Mouse (Mus musculus) activated CD4-positive, CD25-positive, alpha-beta regulatory T cell, adult 4 months (primary cell): ENCODE results near the gene Arhgef7. TPM values are rescaled to one million over a fixed set of nuclear protein-coding genes. Genes with fewer than 3 reads are reported as not detected.

Experiments
- ATAC-seq: one replicate; pipeline ENCODE4 v1.8.0; 2017
- polyA plus RNA-seq, 2 experiments: library from polyadenylated mRNA; unstranded; fragments of 100-300 nt; shearing (Covaris generic); gene quantifications; one replicate each; pipeline ENCODE4 v1.2.1; 2017

Gene Arhgef7
- polyA plus RNA-seq, 2 experiments from 2014 or later, result 23.7 to 26.7 TPM

- no peak for ATAC-seq
Observed at GRCm38 (mm10) chr8:11770001-11770400, 42.5 kb downstream of the Arhgef7 start.

DNA sequence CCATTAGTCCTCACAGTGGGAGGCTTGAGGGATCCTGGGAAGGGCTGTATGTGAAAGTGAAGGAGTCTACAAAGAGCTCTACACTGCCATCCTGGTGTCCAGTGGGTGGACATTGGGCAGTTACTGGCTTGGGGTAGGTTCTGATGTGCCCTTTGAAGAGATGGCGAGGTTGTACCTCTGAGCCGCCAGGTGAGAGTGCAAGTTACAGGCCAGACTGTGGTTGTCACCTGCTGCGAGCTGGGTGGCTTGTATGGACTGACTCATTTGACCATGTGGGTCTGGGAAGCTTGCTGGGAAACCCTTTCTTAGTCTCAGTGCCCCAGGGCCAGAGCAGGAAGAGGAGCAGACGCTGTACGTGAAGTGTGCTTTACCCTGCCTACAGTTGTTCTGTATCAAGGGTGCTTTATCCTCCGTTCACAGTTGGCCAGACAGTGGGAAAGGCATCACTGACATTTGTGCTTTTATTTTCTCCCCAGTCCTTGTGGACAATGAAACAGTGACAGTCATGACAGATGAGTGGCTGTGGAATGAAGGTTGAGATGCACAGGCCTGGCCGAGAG lies 43.1 kb downstream of the Arhgef7 start:
- ATAC-seq, result no peak

DNA sequence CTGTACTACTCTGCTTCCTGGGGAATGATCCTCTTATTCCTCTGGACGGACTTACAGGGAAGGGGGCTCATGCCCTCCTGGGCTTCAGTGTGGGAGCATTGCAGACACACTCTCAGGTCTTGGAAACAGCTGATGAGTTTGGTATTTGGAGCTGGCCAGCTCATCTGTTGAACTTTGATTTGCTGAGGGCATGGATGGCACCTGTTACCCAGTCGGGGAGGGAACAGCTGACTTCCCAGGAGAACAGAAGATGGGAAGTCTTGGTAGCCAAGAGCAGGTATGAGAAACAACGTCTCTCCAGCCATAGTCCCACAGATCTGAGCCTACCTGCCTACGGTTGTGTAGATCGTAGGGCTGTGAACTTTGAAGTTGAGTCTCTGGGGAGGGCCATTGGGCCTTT lies 44.1 kb downstream of the Arhgef7 start:
- no peak for ATAC-seq

GRCm38 (mm10) chr8:11774195-11775076 lies 46.9 kb downstream of the Arhgef7 start:
- ATAC-seq, result no peak

- ATAC-seq, result no peak
Observed at GRCm38 (mm10) chr8:11775889-11776288, 48.4 kb downstream of the Arhgef7 start.

DNA sequence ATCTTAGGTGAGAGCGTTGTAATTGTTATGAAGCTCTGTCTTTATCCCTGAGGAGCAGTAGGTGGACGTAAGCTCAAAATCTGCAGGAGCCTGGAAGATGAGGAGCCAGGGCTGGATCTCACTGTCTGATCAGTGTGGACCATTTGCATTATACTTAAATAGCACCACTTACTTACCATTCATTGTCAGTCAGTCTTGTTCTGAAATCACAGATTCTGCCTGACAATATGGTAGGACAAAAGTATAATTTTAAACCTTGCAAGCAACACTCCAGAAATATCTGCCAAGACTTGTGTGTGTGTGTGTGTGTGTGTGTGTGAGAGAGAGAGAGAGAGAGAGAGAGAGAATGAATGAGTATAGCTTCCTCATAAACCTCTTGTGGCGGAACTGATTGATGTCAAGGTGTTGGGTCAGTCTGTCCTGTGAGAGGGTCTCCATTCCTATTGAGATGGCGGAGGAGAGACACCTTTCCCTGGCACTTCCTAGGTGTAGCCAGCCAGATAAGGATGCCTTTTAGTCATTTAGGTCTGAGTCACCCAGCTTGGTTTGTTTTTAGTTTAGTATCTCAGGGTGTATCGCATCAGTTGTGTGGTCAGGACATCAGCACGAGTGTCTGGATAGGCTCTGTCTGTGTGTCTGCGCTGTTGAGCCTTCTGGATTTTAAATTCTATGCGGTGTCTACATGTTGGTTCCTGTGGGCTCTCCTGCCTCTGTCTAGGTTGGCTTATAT lies 49.1 kb downstream of the Arhgef7 start:
- no peak for ATAC-seq

- ATAC-seq, result no peak
Observed at GRCm38 (mm10) chr8:11777201-11777600, 49.7 kb downstream of the Arhgef7 start.

DNA sequence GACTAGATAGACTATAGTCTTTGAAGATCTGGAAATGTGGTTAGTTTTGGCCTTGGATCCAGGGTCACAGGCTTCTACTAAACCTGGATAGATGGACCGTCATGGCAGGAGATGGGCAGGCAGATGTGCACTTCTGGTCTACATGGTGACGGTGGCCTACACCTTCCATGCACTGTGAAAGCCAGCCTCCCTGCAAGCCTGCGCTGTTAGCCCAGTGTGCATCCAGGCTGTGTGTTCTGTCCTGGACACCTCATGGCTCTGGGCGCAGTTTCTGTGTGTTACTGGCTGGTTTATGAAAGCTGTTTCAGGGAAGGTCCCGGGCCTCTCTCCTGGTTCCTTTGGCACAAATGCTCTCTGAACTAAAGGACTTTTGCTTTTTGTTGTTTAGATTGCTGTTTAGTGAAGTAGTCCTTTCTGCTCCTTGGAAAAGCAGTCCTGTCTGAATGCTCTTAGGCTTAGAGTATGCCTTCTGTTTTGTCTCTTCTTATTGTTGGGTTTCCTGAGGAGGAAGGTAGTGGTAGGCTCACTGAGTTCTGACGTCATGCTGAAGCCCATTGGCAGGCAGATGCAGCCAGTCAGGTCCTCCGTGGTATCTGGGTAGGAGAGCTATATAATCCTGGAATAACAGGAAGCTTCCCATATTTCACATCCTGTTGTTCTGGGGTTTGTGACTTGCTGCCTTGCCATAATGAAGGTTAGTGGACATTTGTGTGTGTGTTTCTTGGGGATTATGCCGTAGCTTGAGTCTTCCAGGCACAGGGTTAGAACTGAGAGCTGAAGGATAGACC lies 51.3 kb downstream of the Arhgef7 start:
- ATAC-seq, result no peak

DNA sequence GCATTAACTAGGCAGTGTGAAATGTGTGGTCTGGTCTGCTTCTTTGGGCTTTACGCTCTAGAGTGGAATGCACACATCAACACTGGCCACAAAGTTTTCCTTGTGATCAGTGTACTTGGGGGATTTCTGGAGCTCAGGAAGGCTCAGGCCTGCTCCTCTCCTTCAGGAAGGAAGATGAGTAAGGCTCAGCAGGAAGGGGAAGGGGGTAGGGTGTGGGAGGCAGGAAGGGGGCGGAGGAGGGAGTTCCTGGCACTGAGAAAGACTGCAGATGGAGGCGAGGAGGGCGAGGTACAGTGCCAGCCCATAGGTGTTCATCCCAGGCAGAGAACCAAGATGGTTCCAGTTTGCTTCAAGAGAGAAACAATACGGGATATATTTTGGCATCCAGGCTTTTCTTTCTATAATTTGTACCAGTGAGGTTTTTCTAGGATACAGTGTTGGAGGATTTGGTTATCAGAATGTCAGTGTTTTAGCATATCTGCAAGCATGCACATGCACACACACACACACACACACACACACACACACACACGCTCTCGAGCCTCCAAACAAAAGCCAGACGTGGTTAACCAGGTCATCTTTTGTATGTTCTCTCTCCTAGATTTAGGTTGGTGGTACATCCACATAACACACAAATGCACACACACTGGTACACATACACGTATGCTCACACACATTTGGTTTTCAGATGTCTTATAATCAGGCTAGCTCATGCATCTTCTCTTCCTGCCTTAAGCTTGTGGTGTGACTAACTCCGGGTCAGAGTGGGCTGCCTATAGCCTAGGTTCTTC lies 52.5 kb downstream of the Arhgef7 start:
- ATAC-seq, result no peak

GRCm38 (mm10) chr8:11780641-11781040 lies 53.1 kb downstream of the Arhgef7 start:
- ATAC-seq, result no peak

DNA sequence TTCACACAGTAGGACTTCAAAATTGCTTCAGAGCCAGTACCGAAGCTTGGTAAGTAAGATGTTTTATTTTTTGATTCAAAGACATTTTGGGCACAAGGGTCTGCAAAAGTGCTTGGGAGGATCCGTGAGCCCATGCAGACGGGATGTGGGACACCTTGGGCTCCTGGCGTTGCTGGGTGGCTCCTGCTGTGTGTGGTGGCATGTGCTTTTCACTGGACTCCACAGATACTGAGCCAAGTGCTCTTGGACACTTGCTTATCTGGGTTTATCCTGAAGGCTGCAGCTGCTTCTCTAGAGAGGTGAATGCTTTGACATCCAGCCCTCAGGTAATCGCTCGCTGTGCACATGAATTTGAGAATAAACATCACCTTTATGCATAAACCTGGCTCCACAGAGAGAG lies 55.1 kb downstream of the Arhgef7 start:
- no peak for ATAC-seq

DNA sequence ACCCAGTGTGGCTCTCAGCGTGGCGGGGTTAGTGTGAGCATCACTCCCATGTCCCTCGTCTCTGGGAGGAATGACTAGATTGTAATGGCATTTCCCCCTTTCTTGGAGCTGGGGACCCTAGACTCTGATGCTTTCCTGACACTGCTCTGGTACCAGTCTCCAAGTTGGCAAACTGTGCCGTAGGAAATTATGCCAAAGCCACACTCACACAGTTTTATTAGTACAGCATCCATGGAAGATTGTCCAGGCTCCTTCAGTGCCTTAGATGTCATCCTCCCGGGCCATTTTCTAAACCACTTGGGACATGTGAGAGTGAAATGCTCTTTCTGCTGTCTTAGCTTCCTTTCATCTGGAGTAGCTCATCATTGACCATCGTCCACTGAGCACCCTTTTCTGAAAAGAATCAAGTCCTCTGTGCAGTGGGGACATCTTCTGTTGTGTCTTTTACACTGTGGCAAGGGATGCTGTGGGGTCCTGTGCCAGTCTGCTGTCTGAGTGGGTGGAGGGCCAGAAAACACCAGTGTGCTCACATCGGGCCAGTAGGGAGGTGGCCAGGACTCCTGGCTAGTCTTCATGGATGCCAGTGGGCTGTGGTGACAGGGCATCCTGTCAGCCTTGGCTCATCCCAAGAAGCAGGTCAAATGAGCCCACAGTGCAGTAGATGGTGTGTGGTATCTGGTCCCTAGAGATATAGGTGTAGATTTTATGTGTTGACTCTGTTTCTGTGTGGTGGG lies 56.5 kb downstream of the Arhgef7 start:
- no peak for ATAC-seq

GRCm38 (mm10) chr8:11785121-11785520 lies 57.6 kb downstream of the Arhgef7 start:
- ATAC-seq, result no peak

- no peak for ATAC-seq
Observed at GRCm38 (mm10) chr8:11785539-11786046, 58.1 kb downstream of the Arhgef7 start.

DNA sequence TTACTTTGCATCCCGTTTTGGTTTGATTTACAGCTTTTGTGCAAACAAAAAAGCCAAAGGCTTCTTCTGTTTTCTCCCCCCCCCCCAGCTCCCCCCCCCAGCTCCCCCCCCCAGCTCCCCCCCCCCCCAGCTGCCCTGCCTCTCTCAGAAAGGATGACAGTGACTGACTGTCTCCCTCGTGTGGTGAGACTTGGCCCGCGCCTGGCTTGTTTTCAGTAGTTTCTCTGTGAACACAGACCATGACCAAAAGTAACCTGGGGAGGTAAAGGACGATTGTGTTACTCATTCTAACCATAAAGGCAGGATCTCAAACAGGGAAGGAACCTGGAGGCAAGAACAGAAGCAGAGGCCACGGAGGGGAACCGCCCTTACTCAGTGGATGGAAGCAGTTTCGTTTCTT lies 60.7 kb downstream of the Arhgef7 start:
- no peak for ATAC-seq

GRCm38 (mm10) chr8:11789168-11789567 lies 61.6 kb downstream of the Arhgef7 start:
- ATAC-seq, result no peak

DNA sequence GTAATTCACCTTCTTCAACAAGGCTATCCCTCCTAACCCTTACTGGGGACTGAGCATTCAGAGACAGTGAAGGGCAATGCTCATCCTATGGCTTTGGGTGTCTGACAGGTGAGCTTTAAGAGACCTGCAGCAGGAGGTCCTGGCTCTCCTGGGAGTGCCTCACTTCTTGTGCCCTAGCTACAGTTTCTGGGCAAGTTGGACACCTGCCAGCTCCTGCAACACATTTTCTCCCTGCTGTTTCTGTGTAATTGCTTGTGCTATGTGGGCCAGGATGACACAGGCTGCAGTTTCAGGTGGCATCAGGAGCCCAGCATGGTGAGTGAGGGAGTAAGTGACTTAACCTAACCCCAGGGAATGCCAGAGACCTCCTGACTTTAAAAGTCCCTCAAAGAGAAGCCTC lies 67.4 kb downstream of the Arhgef7 start:
- no peak for ATAC-seq

GRCm38 (mm10) chr8:11797128-11797527 lies 69.6 kb downstream of the Arhgef7 start:
- no peak for ATAC-seq

- no peak for ATAC-seq
Observed at GRCm38 (mm10) chr8:11797729-11798479, 70.4 kb downstream of the Arhgef7 start.

DNA sequence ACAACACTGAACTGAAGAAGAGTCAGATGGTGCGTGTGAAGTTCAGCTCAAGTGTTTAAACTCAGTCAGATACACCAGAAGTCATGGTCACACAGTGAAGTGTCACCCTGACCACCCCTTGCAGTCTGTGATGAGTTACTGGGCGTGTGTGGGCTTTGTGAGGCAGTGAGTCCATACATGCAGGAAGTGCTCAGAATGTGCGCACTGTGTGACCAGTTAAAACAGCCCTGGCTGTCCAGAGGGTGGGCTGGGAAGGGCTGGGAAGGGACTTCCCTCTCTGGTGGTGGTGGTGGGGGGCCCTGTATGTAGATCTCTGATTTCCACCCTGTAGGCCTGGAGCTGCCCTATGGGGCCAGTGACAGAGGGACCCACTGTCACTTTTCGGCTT lies 71.0 kb downstream of the Arhgef7 start:
- ATAC-seq, result no peak
